Mouse (Mus musculus) lung, adult 2 months (tissue): ENCODE measurements around the gene Lrtm1.

ENCODE experiments used
- CTCF ChIP-seq: fragments of 200-500 bp; IDR thresholded peaks from 2 replicates; pipeline ENCODE4 v1.5.1; 2011; ENCODE audit warnings: mild to moderate bottlenecking, low read length, control low read depth; ENCODE audit not compliant: insufficient read depth
- POLR2A ChIP-seq: fragments of 200-500 bp; IDR thresholded peaks from 2 replicates; pipeline ENCODE4 v1.6.1; 2011; ENCODE audit warnings: low read depth, mild to moderate bottlenecking, control low read depth, low read length, borderline replicate concordance; ENCODE audit errors: extremely low read depth

GRCm38 (mm10) chr14:28972620-28973019, 45.4 kb upstream of the Lrtm1 start:
- TF ChIP-seq POLR2A (no peak), CTCF (no peak)
